Mouse (Mus musculus) macrophage (primary cell): ENCODE data around the gene Slc26a8. TPM values are rescaled to one million over a fixed set of nuclear protein-coding genes. Genes with fewer than 3 reads are reported as not detected.

Experiments used
- H3K27ac ChIP-seq: fragments of 350-480 bp; formaldehyde crosslinking; 2 replicates; pipeline ENCODE4 v1.9.0; 2021
- H3K36me3 ChIP-seq: fragments of 350-480 bp; formaldehyde crosslinking; 2 replicates; pipeline ENCODE4 v1.9.0; 2021; ENCODE audit errors: inconsistent target
- H3K4me3 ChIP-seq: fragments of 350-480 bp; formaldehyde crosslinking; 2 replicates; pipeline ENCODE4 v1.9.0; 2021; ENCODE audit errors: inconsistent target
- H3K79me2 ChIP-seq: fragments of 350-480 bp; formaldehyde crosslinking; 2 replicates; pipeline ENCODE4 v1.9.0; 2021; ENCODE audit errors: inconsistent target
- WGBS: methylation state at CpG from one replicate; pipeline ENCODE4 v1.1.7; 2026; ENCODE audit warnings: inconsistent platforms; ENCODE audit not compliant: missing documents; 5-methylcytosine and 5-hydroxymethylcytosine counted together
- polyA plus RNA-seq: library from polyadenylated mRNA; stranded (reverse); fragments of 250-400 nt; gene quantifications from 3 replicates; pipeline ENCODE4 v1.2.4, GENCODE M21; 2018; ENCODE audit warnings: inconsistent platforms

Gene Slc26a8
- polyA plus RNA-seq, 1 experiment from 2014 or later = not detected

DNA sequence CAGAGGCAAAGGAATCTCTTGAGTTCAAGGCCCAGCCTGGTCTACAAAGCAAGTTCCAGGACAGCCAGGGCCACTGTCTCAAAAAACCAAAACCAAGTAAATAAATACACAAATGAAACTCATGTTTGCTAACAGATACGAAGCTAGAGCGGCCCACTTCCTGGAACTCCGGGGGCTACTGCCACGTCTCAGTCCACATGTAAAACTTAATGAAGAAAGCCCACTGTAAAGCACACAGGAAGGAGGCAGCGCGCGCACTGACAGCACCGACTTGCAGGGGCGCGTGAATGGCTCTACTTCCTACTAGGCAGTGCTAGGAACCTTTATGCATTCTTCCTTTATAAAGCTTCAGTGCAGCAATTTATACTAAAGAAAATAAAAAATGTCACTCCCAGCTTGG lies 72.4 kb downstream of the Slc26a8 start:
- WGBS = 61% methylated on average over 10 of the region's 10 CpGs
- H3K36me3 ChIP-seq = no peaks in the 10 kb centered on the region
- no peak overlapping the region for H3K4me3 ChIP-seq
- H3K27ac ChIP-seq = no peak overlapping the region
- H3K79me2 ChIP-seq = peaks cover 92% of the 10 kb centered on the region

DNA sequence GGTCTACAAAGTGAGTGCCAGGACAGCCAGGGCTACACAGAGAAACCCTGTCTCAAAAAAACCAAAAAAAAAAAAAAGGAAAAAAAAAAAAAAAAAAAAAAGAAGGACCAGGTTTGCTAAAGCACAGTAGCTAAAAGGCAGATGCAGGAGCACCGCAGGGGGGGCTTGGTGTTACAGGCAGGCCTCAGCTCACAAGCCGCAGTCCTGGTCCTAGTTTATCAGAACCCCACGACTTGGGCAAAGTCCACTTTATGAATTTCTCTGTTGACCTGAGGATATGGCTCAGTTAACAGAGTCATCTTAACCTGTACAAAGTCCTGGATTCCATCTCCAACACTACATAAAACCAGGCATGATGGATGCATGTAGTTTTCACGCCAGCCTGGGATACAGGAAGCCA lies 74.7 kb downstream of the Slc26a8 start:
- no peak overlapping the region for H3K27ac ChIP-seq
- H3K4me3 ChIP-seq = no peak overlapping the region
- H3K79me2 ChIP-seq = peaks cover 100% of the 10 kb centered on the region
- WGBS = 89% methylated on average over 4 of the region's 4 CpGs
- no peaks in the 10 kb centered on the region for H3K36me3 ChIP-seq

DNA sequence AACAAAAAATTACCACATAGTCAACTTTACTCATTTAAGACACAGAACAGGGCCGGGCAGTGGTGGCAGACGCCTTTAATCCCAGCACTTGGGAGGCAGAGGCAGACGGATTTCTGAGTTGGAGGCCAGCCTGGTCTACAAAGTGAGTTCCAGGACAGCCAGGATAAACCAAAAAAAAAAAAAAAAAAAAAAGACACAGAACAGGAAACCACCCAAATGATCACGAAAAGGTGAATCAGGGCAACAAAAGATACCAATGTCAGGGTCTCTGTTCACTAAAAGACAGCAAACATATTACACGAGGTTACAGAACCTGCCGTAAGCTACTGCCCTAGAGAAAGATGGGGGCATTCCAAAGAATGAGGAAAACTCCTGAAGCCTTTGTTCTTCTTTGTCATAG lies 76.9 kb downstream of the Slc26a8 start:
- WGBS = 92% methylated on average over 4 of the region's 6 CpGs
- 0 out of 2 replicates have a peak, but pooled peaks cover 6% of the 10 kb centered on the region for H3K36me3 ChIP-seq
- H3K4me3 ChIP-seq = no peak overlapping the region
- H3K79me2 ChIP-seq = peaks cover 98% of the 10 kb centered on the region
- H3K27ac ChIP-seq = no peak overlapping the region

DNA sequence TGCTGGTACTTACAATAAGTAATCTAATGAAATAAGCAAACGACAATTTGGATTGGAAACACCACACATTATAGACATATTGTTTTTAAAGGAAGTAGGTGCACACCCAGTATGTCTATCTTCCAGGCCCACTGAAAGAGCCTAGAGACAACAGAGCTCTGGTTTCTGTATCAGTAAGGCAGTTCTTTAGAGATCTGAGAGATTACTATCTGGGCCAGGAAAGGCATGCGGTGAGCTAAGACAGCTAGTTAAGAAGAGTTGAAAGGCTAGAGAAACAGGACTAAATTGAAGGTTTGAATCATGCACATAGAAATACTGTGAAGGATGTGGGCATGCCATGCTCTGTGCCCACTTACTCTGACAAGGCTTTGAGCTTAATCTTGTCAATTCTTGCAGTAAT lies 77.4 kb downstream of the Slc26a8 start:
- Histone ChIP-seq H3K79me2 (peaks cover 94% of the 10 kb centered on the region), H3K36me3 (0 out of 2 replicates have a peak, but pooled peaks cover 8% of the 10 kb centered on the region), H3K4me3 (no peak overlapping the region), H3K27ac (no peak overlapping the region)
- WGBS = 73% methylated on average over 2 of the region's 2 CpGs

DNA sequence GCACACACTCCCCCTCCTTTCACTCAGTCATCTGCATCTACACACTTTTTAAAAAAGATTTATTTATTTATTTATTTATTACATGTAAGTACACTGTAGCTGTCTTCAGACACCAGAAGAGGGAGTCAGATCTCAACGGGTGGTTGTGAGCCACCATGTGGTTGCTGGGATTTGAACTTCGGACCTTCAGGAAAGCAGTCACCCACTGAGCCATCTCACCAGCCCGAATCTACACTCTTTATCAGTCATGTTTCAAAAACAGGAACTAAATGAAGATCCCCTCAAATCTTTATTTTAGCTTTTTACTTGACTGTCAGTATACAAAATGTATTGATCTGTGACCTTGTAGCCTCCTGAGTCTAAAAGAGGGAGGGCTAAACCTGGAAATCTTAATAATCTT lies 80.5 kb downstream of the Slc26a8 start:
- no peak overlapping the region for H3K27ac ChIP-seq
- peaks cover 63% of the 10 kb centered on the region for H3K79me2 ChIP-seq
- peaks cover 28% of the 10 kb centered on the region; the same call in 1 of the 2 replicates for H3K36me3 ChIP-seq
- 57% methylated on average over 3 of the region's 3 CpGs for WGBS
- no peak overlapping the region for H3K4me3 ChIP-seq

DNA sequence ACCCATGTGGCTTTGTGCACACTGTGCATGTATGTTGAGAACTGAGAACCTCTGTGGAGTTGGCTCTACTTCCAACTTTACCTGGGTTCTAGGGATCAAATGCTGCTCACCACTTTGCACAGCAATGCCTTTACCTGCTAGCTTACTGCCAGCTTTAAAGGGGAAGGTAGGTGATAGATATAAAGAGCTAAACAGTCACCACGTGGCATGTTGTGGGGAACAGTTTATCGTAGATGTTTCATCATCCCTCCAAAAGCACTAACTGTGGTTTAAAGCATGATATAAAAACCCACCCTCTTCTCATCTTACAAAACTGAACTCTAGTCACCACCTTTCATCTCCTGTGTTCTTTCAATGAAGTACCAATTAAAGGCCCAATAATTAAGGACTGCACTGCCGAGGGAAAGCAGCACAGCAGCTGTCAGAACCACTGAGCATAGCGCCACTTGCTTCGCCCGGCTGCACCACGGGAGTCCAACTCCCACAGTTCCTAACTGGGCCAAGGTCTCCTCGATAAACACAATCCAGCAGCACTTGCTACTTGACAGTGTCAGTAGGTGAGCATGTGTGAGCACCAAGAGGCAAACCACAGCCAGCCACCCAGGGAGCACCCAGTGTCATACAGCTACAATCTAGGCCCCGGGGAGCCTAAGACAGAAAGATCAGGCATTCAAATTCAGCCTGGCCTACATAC lies 88.3 kb downstream of the Slc26a8 start:
- Histone ChIP-seq H3K4me3 (no peak overlapping the region), H3K27ac (no peak overlapping the region), H3K79me2 (no peaks in the 10 kb centered on the region), H3K36me3 (peaks cover 75% of the 10 kb centered on the region)
- WGBS = 86% methylated on average over 9 of the region's 9 CpGs

DNA sequence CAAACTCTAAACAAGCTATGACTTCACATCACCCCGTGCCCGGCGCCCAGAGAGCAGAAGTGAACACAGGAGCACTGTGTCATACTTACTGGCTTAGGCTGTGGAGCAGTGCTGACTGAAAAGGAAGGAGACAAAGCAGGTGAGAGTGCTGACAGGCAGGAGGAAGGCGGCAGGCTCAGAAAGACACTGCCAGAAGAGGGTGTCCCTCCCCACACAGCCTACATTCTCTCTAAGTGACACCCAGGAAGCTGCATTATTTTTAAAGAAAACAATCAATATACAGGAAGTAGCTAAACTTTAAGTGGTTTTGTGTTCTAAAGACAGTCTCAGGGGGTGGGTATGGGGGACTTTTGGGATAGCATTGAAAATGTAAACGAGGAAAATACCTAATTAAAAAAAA lies 89.3 kb downstream of the Slc26a8 start:
- H3K36me3 ChIP-seq = peaks cover 66% of the 10 kb centered on the region
- no peak overlapping the region for H3K4me3 ChIP-seq
- H3K79me2 ChIP-seq = no peaks in the 10 kb centered on the region
- WGBS = 83% methylated on average over 5 of the region's 5 CpGs
- no peak overlapping the region for H3K27ac ChIP-seq

DNA sequence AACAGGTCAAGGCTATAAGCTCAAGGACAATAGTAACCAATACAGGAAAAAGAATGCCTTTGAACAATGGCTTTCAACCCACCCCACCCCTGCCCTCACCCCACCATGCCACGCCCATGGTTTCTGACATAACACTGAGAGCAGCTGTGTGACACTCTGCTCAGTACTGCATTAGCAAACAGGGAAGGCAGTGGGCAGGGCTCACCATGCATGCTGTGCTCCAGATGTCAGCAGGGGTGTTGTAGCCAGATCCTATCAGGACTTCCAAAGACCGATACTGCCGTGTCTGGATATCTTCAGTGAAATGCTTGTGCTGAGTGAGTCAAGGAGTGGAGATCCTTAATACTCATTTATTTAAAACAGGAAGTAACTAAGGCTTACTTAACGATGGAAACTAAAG lies 96.1 kb downstream of the Slc26a8 start:
- Histone ChIP-seq H3K4me3 (no peak overlapping the region), H3K36me3 (peaks cover 55% of the 10 kb centered on the region; the same call in 1 of the 2 replicates), H3K27ac (no peak overlapping the region), H3K79me2 (no peaks in the 10 kb centered on the region)
- 68% methylated on average over 4 of the region's 4 CpGs for WGBS

DNA sequence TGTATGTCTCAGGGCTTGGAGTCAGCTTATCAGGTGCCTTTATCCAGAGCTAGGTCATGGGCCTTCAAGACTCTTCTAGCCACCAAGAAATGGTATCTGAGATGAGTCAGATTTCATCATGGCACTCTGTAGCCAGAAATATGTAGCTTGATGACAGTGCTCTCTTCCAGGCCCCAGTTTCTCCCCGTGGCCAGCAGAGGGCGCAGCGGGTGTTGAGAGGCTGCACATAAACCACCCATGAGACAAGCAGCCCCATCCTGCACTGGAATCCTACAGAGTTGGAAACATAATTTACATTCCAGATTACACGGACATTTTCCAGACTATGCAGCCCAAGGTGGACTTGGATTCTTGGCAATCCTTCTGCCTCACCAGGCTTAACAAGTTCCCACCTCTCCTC lies 97.0 kb downstream of the Slc26a8 start:
- Histone ChIP-seq H3K36me3 (peaks cover 49% of the 10 kb centered on the region; the same call in 1 of the 2 replicates), H3K79me2 (no peaks in the 10 kb centered on the region), H3K4me3 (no peak overlapping the region), H3K27ac (no peak overlapping the region)
- 20% methylated on average over 4 of the region's 4 CpGs for WGBS

DNA sequence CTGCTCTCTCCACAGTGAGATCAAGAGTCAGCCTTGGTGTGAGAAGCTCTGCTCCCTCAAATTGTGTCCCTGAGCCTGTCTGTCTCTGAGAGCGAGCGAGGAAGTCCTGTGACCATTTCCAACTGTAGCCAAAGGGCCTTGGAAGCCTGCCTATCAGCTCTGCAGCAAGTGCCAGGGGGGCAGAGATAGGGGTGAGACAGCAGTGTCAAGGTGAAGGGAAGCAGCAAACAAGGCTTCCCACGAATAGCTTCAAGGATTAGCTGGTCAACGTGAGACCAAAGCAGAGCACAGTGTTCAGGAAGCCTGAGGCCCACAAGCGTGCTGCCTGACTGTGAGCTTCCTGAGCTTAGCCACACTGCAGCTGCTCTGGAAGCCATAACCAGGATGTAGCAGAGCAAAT lies 98.6 kb downstream of the Slc26a8 start:
- 77% methylated on average over 5 of the region's 5 CpGs for WGBS

DNA sequence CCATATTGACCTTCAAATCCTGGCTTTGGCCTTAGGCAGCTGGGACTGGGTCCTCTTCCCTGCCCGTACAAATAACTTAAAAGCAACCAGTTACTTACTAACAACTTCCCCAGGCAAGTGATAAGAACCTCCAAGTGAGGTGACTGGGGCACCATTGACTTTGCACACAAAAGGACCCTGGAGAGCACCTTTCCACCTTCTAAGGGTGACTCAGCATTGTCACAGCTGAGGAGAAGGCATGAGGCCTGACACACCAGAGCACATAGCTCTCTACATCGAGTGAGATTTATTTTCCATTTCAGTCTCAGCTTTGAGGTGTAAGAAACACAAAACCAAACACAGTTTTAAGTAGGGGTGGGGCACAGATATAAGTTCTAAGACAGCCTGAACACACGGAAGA lies 99.4 kb downstream of the Slc26a8 start:
- Histone ChIP-seq H3K4me3 (no peak overlapping the region), H3K36me3 (peaks cover 43% of the 10 kb centered on the region; the same call in 1 of the 2 replicates), H3K79me2 (no peaks in the 10 kb centered on the region), H3K27ac (no peak overlapping the region)
- 87% methylated on average over 3 of the region's 3 CpGs for WGBS

More for the DNA sequence above, 98.6 kb downstream of the Slc26a8 start:
- Histone ChIP-seq H3K4me3 (no peak overlapping the region), H3K79me2 (no peaks in the 10 kb centered on the region), H3K27ac (no peak overlapping the region), H3K36me3 (peaks cover 43% of the 10 kb centered on the region; the same call in 1 of the 2 replicates)

DNA sequence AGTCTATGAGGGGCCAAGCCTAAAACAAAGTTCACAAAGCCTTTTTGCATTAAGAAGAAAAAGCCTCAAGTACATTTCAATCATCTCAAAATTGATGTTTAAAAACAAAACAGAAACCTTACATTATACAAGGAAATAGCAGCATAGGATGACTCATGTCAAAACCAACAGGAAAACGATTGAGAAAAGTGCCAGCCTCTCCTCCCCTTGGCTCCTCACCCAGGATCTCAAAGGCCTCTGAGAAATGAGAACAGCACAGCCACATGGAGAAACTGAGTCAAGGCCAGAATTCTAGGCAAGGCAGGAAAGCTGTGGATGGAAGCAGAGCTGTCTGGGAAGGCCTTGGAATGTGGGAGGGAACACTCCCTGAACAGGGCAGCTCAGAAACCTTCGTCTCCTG lies 101.4 kb downstream of the Slc26a8 start:
- no peak overlapping the region for H3K27ac ChIP-seq
- WGBS = 50% methylated on average over 2 of the region's 2 CpGs
- H3K79me2 ChIP-seq = no peaks in the 10 kb centered on the region
- peaks cover 38% of the 10 kb centered on the region; the same call in 1 of the 2 replicates for H3K36me3 ChIP-seq
- no peak overlapping the region for H3K4me3 ChIP-seq

Other genes with a start within 250 kb of the Slc26a8 start
- 3.6 to 19.6 TPM (median 5.8 TPM) in 3 replicates for gene Fkbp5, start 172.7 kb downstream of the Slc26a8 start, polyA plus RNA-seq
- gene Armc12, start 159.4 kb downstream of the Slc26a8 start, polyA plus RNA-seq = not detected in 3 replicates
- not detected in 3 replicates for gene Clpsl2, start 140.8 kb downstream of the Slc26a8 start, polyA plus RNA-seq
- gene Clps, start 129.5 kb downstream of the Slc26a8 start, polyA plus RNA-seq = not detected in 3 replicates
- not detected in 3 replicates for gene Lhfpl5, start 114.6 kb downstream of the Slc26a8 start, polyA plus RNA-seq
- gene Srpk1, start 67.5 kb downstream of the Slc26a8 start, polyA plus RNA-seq = 27.4 to 34.2 TPM (median 32.5 TPM) in 3 replicates
- gene Mapk14, start 1.1 kb upstream of the Slc26a8 start, polyA plus RNA-seq = 62.0 to 93.5 TPM (median 63.5 TPM) in 3 replicates
- 0.93 to 1.7 TPM (median 0.96 TPM) in 3 replicates for gene AC170998.1, start 35.9 kb upstream of the Slc26a8 start, polyA plus RNA-seq
- 0.19 TPM in 1 of 3 replicates, not detected in the others for gene Mapk13, start 79.1 kb upstream of the Slc26a8 start, polyA plus RNA-seq
- gene Brpf3, start 110.9 kb upstream of the Slc26a8 start, polyA plus RNA-seq = 11.9 to 24.5 TPM (median 12.0 TPM) in 3 replicates
- not detected in 3 replicates for gene Pnpla1, start 168.2 kb upstream of the Slc26a8 start, polyA plus RNA-seq
- gene 4930539E08Rik, start 225.1 kb upstream of the Slc26a8 start, polyA plus RNA-seq = 0.33 to 1.1 TPM (median 0.77 TPM) in 3 replicates